Mouse (Mus musculus) ovary, postnatal 14 days (tissue): ENCODE data around the gene Alox5ap.

Experiments
- DNase-seq: peaks from one replicate; pipeline ENCODE4 v3.0.0; 2022; ENCODE audit warnings: low spot score

The Alox5ap gene

GRCm38 (mm10) chr5:149264405-149264804, at the start of gene Alox5ap:
Gene Alox5ap (plus strand): TSS chr5:149264767.
- no peak for DNase-seq

GRCm38 (mm10) chr5:149215540-149215939, 49.0 kb upstream of the Alox5ap start:
- DNase-seq, result no peak

- DNase-seq, result no peak
Measured at GRCm38 (mm10) chr5:149217524-149218357, 46.8 kb upstream of the Alox5ap start.

GRCm38 (mm10) chr5:149219493-149219892, 45.1 kb upstream of the Alox5ap start:
- no peak for DNase-seq

- no peak for DNase-seq
Measured at GRCm38 (mm10) chr5:149221355-149221754, 43.2 kb upstream of the Alox5ap start.

GRCm38 (mm10) chr5:149224666-149225065, 39.9 kb upstream of the Alox5ap start:
- no peak for DNase-seq

- DNase-seq, result peak; percentile 100
Measured at GRCm38 (mm10) chr5:149228700-149229618, 35.6 kb upstream of the Alox5ap start.

GRCm38 (mm10) chr5:149229619-149230339, 34.8 kb upstream of the Alox5ap start:
- no peak for DNase-seq

- no peak for DNase-seq
Measured at GRCm38 (mm10) chr5:149235002-149235401, 29.6 kb upstream of the Alox5ap start.

GRCm38 (mm10) chr5:149237221-149237950, 27.2 kb upstream of the Alox5ap start:
- no peak for DNase-seq

GRCm38 (mm10) chr5:149242467-149242866, 22.1 kb upstream of the Alox5ap start:
- DNase-seq, result no peak

GRCm38 (mm10) chr5:149243053-149243452, 21.5 kb upstream of the Alox5ap start:
- no peak for DNase-seq

GRCm38 (mm10) chr5:149245391-149245964, 19.1 kb upstream of the Alox5ap start:
- no peak for DNase-seq

GRCm38 (mm10) chr5:149245965-149246470, 18.5 kb upstream of the Alox5ap start:
- DNase-seq, result no peak

GRCm38 (mm10) chr5:149247047-149247904, 17.3 kb upstream of the Alox5ap start:
- DNase-seq, result peak; percentile 27

- DNase-seq, result no peak
Measured at GRCm38 (mm10) chr5:149252303-149252702, 12.3 kb upstream of the Alox5ap start.

- DNase-seq, result no peak
Measured at GRCm38 (mm10) chr5:149253491-149253890, 11.1 kb upstream of the Alox5ap start.

GRCm38 (mm10) chr5:149255522-149255921, 9.0 kb upstream of the Alox5ap start:
- no peak for DNase-seq

GRCm38 (mm10) chr5:149257518-149258281, 6.9 kb upstream of the Alox5ap start:
- DNase-seq, result no peak
